Mouse (Mus musculus) embryonic stem cell, embryonic (primary cell): ENCODE measurements at regions not wholly inside any gene's neighbourhood (a gene's known extent, or its start where the extent isn't known, plus 50 kb on each side); places are given as distances from the start of the nearest gene placed in this dataset.

Source experiments
- CTCF ChIA-PET, 4 experiments: fragments of 300-600 bp in 2 of 4; fragments of 350-600 bp in 2 of 4; sonication (Branson Sonifier 250); formaldehyde crosslinking; loops; one replicate each; lab custom pipeline; 2022; ENCODE audit warnings: inconsistent platforms in 2 of 4; lab: Charles Lee
- POLR2A ChIA-PET, 4 experiments: fragments of 300-600 bp in 2 of 4; fragments of 350-600 bp in 2 of 4; sonication (Branson Sonifier 250); formaldehyde crosslinking; loops; one replicate each; lab custom pipeline; 2022; ENCODE audit warnings: antibody characterized with exemption in 4 of 4, inconsistent platforms in 1 of 4; lab: Charles Lee

GRCm38 (mm10) chr1:73685734-73686133 is 438.5 kb downstream of the Tns1 start:
- POLR2A ChIA-PET = interaction anchor here in 2 of 4 experiments (0.7 to 0.9 kb wide), 3 partner anchors 22 to 181 kb away, joined by 3 to 4 read pairs (median 3); no protein-coding TSS in a partner anchor
- CTCF ChIA-PET = interaction anchor here in 1 of 4 experiments (0.5 kb wide), 1 partner anchor 507 kb away, joined by 4 read pairs; no protein-coding TSS in a partner anchor

- ChIA-PET POLR2A (interaction anchor here in 1 of 4 experiments (0.9 kb wide), 1 partner anchor 22 kb away, joined by 3 read pairs; no protein-coding TSS in a partner anchor), CTCF (no interaction called here)
These were observed 439.2 kb downstream of the Tns1 start for GRCm38 (mm10) chr1:73685066-73685465.

DNA sequence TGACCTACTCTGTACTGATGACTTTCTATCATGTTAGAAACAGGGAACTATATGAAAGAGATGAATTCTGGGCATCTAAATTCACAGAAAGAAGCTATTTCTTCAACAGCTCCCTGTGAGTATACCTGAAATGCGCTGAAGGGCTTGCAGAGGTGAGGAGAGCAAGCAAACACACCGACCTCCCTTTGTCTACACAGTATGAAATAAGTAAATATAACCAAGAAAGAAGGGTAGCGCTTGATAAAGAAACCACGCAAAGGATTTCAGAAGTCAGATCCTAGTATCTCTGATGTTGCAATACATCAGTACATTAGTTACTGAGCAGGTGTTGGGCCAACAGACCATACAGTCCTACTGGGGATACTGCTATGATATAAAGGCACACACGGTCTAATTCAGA is 440.1 kb downstream of the Tns1 start:
- CTCF ChIA-PET = no interaction called here
- POLR2A ChIA-PET = no interaction called here

DNA sequence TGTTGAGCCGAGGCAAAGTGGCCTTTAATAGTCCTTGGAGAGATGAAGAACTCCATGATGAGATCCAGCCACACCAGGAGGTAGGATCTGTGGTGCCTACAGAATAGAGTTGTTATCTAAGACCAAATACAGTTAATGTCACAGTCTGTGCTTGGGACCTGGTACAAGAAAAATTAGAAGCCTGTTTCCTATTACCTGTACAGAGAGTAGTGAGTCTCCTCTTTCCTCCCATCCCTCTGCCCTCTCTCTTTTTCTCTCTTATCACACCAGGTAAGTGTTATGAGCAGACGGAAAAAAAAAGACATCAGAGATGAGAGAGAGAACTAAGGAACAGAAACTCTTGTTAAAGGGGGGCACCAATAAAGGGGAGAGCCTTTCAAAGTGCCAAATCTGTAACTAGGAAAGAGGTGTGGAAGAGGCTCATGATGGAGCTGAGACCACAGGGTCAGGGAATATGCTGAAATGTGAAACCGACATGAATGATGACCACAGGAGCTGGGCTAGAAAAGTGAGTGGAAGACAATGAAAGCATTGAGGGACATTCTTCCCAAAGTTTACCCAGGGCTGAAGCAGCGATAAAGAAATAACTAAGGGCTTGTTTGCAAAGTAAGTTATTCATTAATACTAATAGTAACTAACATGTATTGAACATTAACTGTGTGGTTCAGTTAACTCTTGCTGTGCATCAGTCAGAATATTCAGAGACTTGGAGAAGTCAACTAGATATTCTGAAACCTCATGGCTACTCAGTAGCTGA is 440.9 kb downstream of the Tns1 start:
- CTCF ChIA-PET = no interaction called here
- POLR2A ChIA-PET = no interaction called here

GRCm38 (mm10) chr1:73681697-73682096 is 442.6 kb downstream of the Tns1 start:
- ChIA-PET CTCF (no interaction called here), POLR2A (interaction anchor here in 1 of 4 experiments (0.6 kb wide), 1 partner anchor 15 kb away, joined by 3 read pairs; no protein-coding TSS in a partner anchor)

GRCm38 (mm10) chr1:73680829-73681228 is 443.4 kb downstream of the Tns1 start:
- CTCF ChIA-PET = no interaction called here
- POLR2A ChIA-PET = no interaction called here

GRCm38 (mm10) chr1:73673851-73674235 is 450.4 kb downstream of the Tns1 start:
- ChIA-PET CTCF (interaction anchor here in 1 of 4 experiments (0.6 kb wide), 1 partner anchor 63 kb away, joined by 11 read pairs; no protein-coding TSS in a partner anchor), POLR2A (interaction anchor here in 1 of 4 experiments (0.6 kb wide), 1 partner anchor 29 kb away, joined by 6 read pairs; no protein-coding TSS in a partner anchor)

DNA sequence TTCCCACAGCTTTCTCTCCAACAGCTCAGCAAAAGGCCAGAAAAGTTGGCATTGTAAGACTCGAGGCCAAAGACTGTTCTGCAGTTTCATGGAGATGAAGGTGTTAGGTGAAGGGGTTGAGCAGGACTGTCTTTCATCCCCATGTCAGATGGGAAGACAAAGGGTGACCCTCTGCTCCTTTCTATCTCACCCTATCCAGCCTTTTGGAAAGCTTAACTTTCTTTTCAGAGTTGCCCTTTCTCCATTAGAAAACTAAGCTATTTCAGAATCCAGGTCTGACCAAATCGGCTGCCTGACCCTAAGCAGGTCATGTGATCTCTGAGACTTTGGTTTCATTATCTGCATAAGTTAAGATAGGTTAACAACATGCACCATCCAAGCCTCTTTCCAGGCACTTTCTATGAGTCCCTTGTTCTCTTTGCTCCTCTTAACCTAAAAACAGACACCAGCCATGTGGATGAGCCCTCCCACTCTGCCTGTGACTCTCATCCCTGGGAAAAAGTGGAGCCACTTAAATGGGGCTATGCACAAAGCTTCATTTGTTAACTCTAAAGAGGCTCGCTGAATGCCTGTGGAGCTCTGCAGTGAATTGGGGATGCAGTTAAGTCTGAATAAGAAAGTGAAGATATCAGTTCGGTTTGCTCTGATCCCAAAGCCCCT is 450.9 kb downstream of the Tns1 start:
- ChIA-PET POLR2A (interaction anchor here in 1 of 4 experiments (0.6 kb wide), 1 partner anchor 30 kb away, joined by 6 read pairs; no protein-coding TSS in a partner anchor), CTCF (interaction anchor here in 1 of 4 experiments (0.6 kb wide), 1 partner anchor 64 kb away, joined by 11 read pairs; no protein-coding TSS in a partner anchor)

DNA sequence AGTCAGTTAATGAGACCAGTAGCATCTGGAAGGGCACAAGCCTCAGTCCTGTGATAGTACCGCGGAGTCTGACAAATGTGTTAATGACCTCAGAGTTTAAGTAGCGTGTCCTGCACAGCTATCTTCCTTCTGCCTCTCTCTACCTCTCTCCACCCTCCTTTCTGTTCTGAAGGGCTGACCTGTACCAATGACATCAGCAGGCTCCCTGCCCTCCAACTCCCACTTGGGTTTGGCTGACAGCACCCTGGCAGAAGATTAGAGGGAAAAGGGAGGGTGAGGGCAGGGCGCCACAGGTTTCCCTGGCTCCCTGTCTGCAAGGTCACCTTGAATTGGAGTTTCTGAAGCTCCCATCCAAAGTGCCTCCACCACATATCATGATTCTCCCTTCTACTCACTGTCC is 452.0 kb downstream of the Tns1 start:
- ChIA-PET CTCF (no interaction called here), POLR2A (interaction anchor here in 1 of 4 experiments (0.5 kb wide), 1 partner anchor 1445 kb away, joined by 7 read pairs; no protein-coding TSS in a partner anchor)

- POLR2A ChIA-PET = no interaction called here
- CTCF ChIA-PET = interaction anchor here in 1 of 4 experiments (0.6 kb wide), 1 partner anchor 32 kb away, joined by 8 read pairs; no protein-coding TSS in a partner anchor
These were observed 455.6 kb downstream of the Tns1 start for GRCm38 (mm10) chr1:73668691-73669090.

GRCm38 (mm10) chr1:73663546-73663945 is 460.7 kb downstream of the Tns1 start:
- POLR2A ChIA-PET = interaction anchor here in 1 of 4 experiments (1.0 kb wide), 1 partner anchor 22 kb away, joined by 3 read pairs; no protein-coding TSS in a partner anchor

GRCm38 (mm10) chr1:73645011-73645410 is 479.2 kb downstream of the Tns1 start:
- CTCF ChIA-PET = no interaction called here
- POLR2A ChIA-PET = no interaction called here

More at GRCm38 (mm10) chr1:73663546-73663945, 460.7 kb downstream of the Tns1 start:
- CTCF ChIA-PET = no interaction called here

DNA sequence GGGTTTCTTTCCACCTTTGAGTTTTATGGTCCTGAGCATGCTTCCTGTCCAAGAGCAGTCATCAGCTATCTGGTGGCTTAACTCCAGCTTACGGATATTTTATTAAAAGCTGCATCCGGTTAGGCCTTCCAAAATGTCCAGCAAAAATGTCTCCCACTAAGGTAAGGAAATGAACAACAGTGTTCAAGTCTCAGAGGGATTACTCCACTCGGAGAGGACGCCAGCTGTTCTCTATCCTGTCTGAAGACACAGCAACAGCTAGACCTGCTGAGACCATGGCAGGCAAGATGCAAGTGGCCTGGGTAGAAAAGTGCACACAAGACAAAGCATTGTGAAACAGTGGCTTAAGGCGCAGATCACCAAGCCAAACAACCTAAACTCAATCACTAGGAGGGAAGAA is 479.9 kb downstream of the Tns1 start:
- ChIA-PET CTCF (no interaction called here), POLR2A (interaction anchor here in 1 of 4 experiments (0.5 kb wide), 1 partner anchor 150 kb away, joined by 3 read pairs; no protein-coding TSS in a partner anchor)

DNA sequence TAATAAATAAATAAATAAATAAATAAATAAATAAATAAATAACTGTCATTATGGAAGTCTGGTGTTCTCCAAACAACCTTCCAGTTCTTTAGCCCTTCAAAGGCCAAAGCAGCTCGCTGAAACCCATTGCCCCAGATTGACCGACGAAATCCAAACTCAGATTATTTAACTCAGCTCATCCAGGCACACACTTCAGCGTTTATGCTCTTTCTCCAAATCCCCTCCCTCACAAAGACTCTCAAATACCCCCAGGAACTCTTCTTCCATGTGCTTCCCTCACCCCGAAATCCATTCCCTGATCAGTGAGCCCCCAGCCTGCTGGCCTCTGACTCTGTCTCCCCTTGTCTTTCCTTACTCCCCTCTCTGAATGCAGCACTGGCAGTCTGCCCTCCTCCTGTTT is 480.8 kb downstream of the Tns1 start:
- ChIA-PET POLR2A (interaction anchor here in 1 of 4 experiments (0.6 to 1.7 kb wide), 2 partner anchors 13 to 28 kb away, joined by 3 to 6 read pairs; no protein-coding TSS in a partner anchor), CTCF (no interaction called here)

DNA sequence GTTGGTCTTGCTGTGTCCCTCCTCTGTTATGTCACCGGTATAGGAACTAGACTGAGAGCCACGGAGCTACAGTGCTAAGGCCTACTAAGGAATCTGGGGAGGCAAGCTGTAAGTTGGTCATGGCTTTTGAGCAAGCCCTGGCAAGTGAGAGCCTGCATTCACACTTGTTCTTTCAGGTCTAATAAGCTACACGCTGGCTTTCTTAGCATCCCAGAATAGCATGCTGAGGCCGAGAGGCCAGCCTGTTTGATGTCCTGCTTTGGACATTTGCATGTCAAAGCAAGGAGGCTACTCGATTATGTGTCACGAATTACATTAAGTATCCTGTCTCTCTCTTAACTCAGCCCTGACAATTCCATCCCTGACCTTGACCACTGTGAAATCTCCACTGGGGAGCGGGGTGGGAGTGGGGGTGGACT is 481.5 kb downstream of the Tns1 start:
- CTCF ChIA-PET = no interaction called here

GRCm38 (mm10) chr1:73641456-73641855 is 482.8 kb downstream of the Tns1 start:
- POLR2A ChIA-PET = interaction anchor here in 2 of 4 experiments (0.6 to 0.7 kb wide), 2 partner anchors 70 to 219 kb away, joined by 3 read pairs; no protein-coding TSS in a partner anchor
- CTCF ChIA-PET = interaction anchor here in 1 of 4 experiments (0.6 kb wide), 2 partner anchors 112 to 131 kb away, joined by 4 to 5 read pairs; no protein-coding TSS in a partner anchor

More for the DNA sequence above, 481.5 kb downstream of the Tns1 start:
- POLR2A ChIA-PET = interaction anchor here in 3 of 4 experiments (0.5 to 1.7 kb wide), 4 partner anchors 12 to 462 kb away, joined by 3 to 6 read pairs (median 3); no protein-coding TSS in a partner anchor

DNA sequence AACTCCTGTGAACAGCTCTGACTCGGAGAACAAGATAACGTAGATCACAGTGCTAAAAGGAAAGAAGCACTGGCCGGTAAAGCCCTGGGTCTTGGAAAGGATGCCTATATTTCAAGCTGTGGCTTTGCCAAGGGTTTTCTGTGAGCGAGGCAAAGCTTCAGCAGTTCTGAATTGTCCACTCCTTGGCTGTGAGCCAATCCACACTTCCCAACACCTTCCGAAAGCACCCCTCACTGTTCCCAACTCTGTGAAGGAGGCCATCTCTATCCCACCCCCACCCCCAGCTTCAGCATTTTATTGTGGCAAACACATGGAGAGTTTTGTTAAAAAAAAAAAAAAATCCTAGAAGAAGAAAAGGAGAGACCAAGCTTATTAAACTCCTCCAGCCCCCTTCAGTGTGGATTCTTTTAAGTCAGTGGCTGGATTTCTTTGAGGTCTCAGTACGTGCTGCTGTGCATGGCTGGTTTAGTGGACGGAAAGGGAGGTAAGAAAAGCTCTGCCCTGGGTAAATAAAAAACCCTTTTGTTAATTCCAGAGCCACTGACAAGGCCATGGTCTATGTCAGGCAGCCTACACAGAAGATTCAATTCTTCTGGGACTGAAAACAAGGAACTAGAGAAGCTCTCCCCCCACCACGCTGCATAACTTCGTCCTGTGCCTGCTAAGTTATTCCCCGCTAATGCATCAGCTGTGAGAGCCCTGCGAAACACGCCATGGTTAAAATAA is 483.4 kb downstream of the Tns1 start:
- ChIA-PET CTCF (interaction anchor here in 1 of 4 experiments (0.6 kb wide), 3 partner anchors 113 to 757 kb away, joined by 3 to 5 read pairs (median 4); no protein-coding TSS in a partner anchor), POLR2A (interaction anchor here in 2 of 4 experiments (0.6 to 0.7 kb wide), 2 partner anchors 69 to 219 kb away, joined by 3 read pairs; no protein-coding TSS in a partner anchor)

- POLR2A ChIA-PET = interaction anchor here in 1 of 4 experiments (0.6 kb wide), 1 partner anchor 191 kb away, joined by 3 read pairs; no protein-coding TSS in a partner anchor
- CTCF ChIA-PET = interaction anchor here in 1 of 4 experiments (0.6 kb wide), 1 partner anchor 33 kb away, joined by 8 read pairs; no protein-coding TSS in a partner anchor
These were observed 488.5 kb downstream of the Tns1 start for GRCm38 (mm10) chr1:73635709-73636108.
